Mouse (Mus musculus) testis, adult 10 weeks (tissue): ENCODE data around the gene Sbf1. TPM values are rescaled to one million over a fixed set of nuclear protein-coding genes. Genes with fewer than 3 reads are reported as not detected.

Source experiments
- polyA plus RNA-seq: library from polyadenylated mRNA; stranded (reverse); fragments of 350-450 nt; fragmentation: Illumina TruSeq; extraction: RNeasy Lipid Tissue Mini Kit (QIAGEN cat#74804); gene quantifications from one replicate; pipeline ENCODE4 v1.2.3, GENCODE M21; 2014; ENCODE audit warnings: low read depth, low replicate concordance

Sbf1 gene
- 5.4 TPM for polyA plus RNA-seq

GRCm38 (mm10) chr15:89315190-89315731 is at the start of gene Sbf1:
Gene Sbf1, minus strand, starts transcription at chr15:89315311.

GRCm38 (mm10) chr15:89355241-89356187 is 40.4 kb upstream of the Sbf1 start, which contains the start of the genes Lmf2 and Ncaph2:
Gene Lmf2, minus strand, starts transcription at chr15:89355659.
Gene Ncaph2, plus strand, starts transcription at chr15:89355719.

GRCm38 (mm10) chr15:89334271-89334670 is 19.2 kb upstream of the Sbf1 start, which contains the start of gene Miox:
Gene Miox, plus strand, starts transcription at chr15:89334398.

GRCm38 (mm10) chr15:89322670-89323522 is 7.8 kb upstream of the Sbf1 start, which contains the start of gene Adm2:
Gene Adm2, plus strand, starts transcription at chr15:89322720.

Other genes starting within 250 kb of the Sbf1 start
- gene Trabd, start 240.2 kb downstream of the Sbf1 start, polyA plus RNA-seq: 0.84 TPM
- 1.8 TPM for gene Selenoo, start 226.2 kb downstream of the Sbf1 start, polyA plus RNA-seq
- 1.2 TPM for gene Tubgcp6, start 192.2 kb downstream of the Sbf1 start, polyA plus RNA-seq
- gene Hdac10, start 186.6 kb downstream of the Sbf1 start, polyA plus RNA-seq: not detected
- 0.18 TPM for gene Mapk12, start 174.6 kb downstream of the Sbf1 start, polyA plus RNA-seq
- 0.31 TPM for gene Mapk11, start 165.7 kb downstream of the Sbf1 start, polyA plus RNA-seq
- gene Plxnb2, start 134.5 kb downstream of the Sbf1 start, polyA plus RNA-seq: 4.6 TPM
- 1.0 TPM for gene Dennd6b, start 118.8 kb downstream of the Sbf1 start, polyA plus RNA-seq
- 16.1 TPM for gene Ppp6r2, start 103.8 kb downstream of the Sbf1 start, polyA plus RNA-seq
- not detected for gene Adm2, start 7.4 kb upstream of the Sbf1 start, polyA plus RNA-seq
- gene Miox, start 19.1 kb upstream of the Sbf1 start, polyA plus RNA-seq: 0.21 TPM
- gene Lmf2, start 40.3 kb upstream of the Sbf1 start, polyA plus RNA-seq: 1.1 TPM
- 9.2 TPM for gene Ncaph2, start 40.4 kb upstream of the Sbf1 start, polyA plus RNA-seq
- 0.62 TPM for gene Sco2, start 58.5 kb upstream of the Sbf1 start, polyA plus RNA-seq
- not detected for gene Tymp, start 61.7 kb upstream of the Sbf1 start, polyA plus RNA-seq
- not detected for gene Odf3b, start 64.0 kb upstream of the Sbf1 start, polyA plus RNA-seq
- not detected for gene Klhdc7b, start 69.6 kb upstream of the Sbf1 start, polyA plus RNA-seq
- gene Syce3, start 95.2 kb upstream of the Sbf1 start, polyA plus RNA-seq: 49.1 TPM
- 21.4 TPM for gene Cpt1b, start 110.6 kb upstream of the Sbf1 start, polyA plus RNA-seq
- gene C730034F03Rik, start 114.3 kb upstream of the Sbf1 start, polyA plus RNA-seq: 8.2 TPM
- gene Gm44502, start 114.4 kb upstream of the Sbf1 start, polyA plus RNA-seq: 0.28 TPM
- gene Chkb, start 114.6 kb upstream of the Sbf1 start, polyA plus RNA-seq: 36.5 TPM
- gene Mapk8ip2, start 138.6 kb upstream of the Sbf1 start, polyA plus RNA-seq: 2.8 TPM
- gene Arsa, start 162.1 kb upstream of the Sbf1 start, polyA plus RNA-seq: 24.8 TPM
- 0.06 TPM for gene Shank3, start 184.3 kb upstream of the Sbf1 start, polyA plus RNA-seq